Mouse (Mus musculus) erythroblast, embryonic 14.5 days (primary cell): ENCODE measurements around the gene Sema3f. TPM values are rescaled to one million over a fixed set of nuclear protein-coding genes. Genes with fewer than 3 reads are reported as not detected.

Experiments
- H3K27me3 ChIP-seq: 2 replicates; pipeline ENCODE4 v1.6.1; 2012; ENCODE audit warnings: inconsistent platforms; ENCODE audit not compliant: control insufficient read depth
- H3K36me3 ChIP-seq: 2 replicates; pipeline ENCODE4 v1.6.1; 2012; ENCODE audit warnings: mild to moderate bottlenecking, inconsistent platforms; ENCODE audit not compliant: control insufficient read depth
- H3K4me1 ChIP-seq: 2 replicates; pipeline ENCODE4 v1.6.1; 2012; ENCODE audit warnings: inconsistent platforms; ENCODE audit not compliant: control insufficient read depth
- H3K4me3 ChIP-seq: replicated peaks from 2 replicates; pipeline ENCODE3; 2012; ENCODE audit warnings: moderate library complexity, mild to moderate bottlenecking, inconsistent platforms
- H3K9me3 ChIP-seq: 2 replicates; pipeline ENCODE4 v1.6.1; 2012; ENCODE audit warnings: low read length, inconsistent platforms, mixed read lengths; ENCODE audit not compliant: control insufficient read depth
- GATA1 ChIP-seq: IDR thresholded peaks from 2 replicates; pipeline ENCODE4 v1.6.1; 2012; ENCODE audit warnings: low read length, inconsistent platforms, mixed read lengths
- TAL1 ChIP-seq: IDR thresholded peaks from 3 replicates; pipeline ENCODE4 v1.6.1; 2012; ENCODE audit warnings: low read length, inconsistent platforms, mixed read lengths
- polyA plus RNA-seq: library from polyadenylated mRNA; stranded (reverse); fragments of >175 nt; gene quantifications from 2 replicates; pipeline ENCODE4 v1.2.3, GENCODE M21; 2012

Sema3f gene
- polyA plus RNA-seq, 1 experiment, result not detected

DNA sequence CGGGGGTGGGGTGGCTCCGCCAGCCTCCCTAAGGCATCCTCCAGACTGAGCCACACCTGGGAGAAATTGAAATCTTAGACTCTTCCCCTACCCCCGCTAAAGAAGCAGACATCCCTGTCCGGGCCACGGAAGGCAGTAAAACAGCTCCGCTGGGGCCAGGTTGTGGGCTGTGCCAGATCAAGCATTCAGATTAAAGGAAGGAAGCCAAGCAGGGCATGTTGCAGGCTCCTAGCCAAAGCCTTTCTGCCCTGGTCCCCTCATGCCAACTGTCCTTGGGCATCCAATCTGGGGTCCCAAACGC, 25.9 kb upstream of the Sema3f start:
- TF ChIP-seq GATA1 (0 out of 2 replicates have a peak, but pooled peaks have one; percentile 31), TAL1 (no peak)
- H3K4me1 ChIP-seq, result peaks cover 28% of the 10 kb centered on the region
- peaks cover 28% of the 10 kb centered on the region for H3K27me3 ChIP-seq
- peaks cover 38% of the 10 kb centered on the region for H3K36me3 ChIP-seq
- no peak overlapping the region for H3K4me3 ChIP-seq
- no peaks in the 10 kb centered on the region for H3K9me3 ChIP-seq

DNA sequence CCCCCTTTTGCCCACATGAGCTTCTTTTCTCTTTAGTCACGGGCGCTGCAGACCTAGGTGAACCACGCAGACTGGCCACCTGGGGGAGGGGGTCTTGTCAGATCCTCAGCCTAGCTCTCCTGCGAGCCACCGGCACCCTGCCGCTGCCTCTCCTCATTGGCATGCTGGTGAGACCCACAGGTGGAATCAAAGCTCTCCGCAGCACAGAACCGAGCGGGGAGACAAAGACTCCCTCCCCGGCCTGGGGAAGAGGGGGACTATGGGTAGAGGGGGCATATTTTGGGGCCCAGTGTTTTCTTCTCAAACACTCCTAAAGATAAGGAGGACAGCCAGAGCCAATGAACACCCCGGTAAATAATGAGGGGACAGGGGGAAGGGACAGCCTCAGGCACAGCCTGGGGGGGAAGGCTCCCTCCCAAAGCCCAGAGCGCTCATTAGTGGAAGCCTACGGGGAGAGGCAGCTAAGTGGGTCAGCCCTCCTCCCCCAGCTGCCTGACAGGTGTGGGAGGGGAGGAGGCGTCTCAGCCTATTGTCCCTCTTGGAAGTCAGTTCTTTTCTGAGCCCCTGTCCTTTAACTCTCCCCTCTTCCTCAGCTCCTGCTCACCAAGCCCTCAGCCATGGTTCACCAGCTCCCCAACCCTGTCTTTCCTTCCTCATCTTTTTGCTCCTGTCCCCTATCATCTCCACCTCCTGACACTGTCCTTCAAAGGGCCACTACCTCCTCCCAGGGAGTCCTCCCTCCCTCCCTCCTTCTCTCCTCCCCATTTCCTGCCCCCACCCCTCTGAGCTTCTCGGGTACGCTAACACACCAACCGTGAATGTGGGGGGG, 25.3 kb upstream of the Sema3f start:
- Histone ChIP-seq H3K36me3 (peaks cover 32% of the 10 kb centered on the region), H3K4me1 (peaks cover 28% of the 10 kb centered on the region), H3K9me3 (no peaks in the 10 kb centered on the region), H3K27me3 (peaks cover 28% of the 10 kb centered on the region), H3K4me3 (no peak overlapping the region)
- TF ChIP-seq GATA1 (no peak), TAL1 (no peak)

DNA sequence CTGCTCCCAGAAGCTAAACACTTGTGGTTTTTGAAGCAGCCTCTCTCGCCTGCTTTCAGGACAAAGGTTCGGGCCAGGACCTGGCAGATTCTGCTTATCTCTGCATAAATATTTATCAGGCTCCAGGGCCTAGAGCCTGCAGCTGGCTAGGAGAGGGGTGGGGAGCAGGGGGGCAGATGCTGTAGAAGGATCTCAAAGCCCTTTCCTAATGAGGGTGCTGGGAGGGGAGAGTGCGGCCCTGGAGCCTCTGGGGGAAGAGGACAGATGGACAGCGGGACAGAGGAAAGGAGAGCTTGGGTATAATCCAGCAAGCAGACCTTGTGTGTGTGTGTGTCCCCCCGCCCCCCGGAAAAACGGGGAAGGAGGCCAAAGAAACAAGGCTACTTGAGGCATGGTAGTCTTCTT, 24.3 kb upstream of the Sema3f start:
- Histone ChIP-seq H3K4me1 (peaks cover 28% of the 10 kb centered on the region), H3K27me3 (peaks cover 28% of the 10 kb centered on the region), H3K36me3 (peaks cover 22% of the 10 kb centered on the region), H3K9me3 (no peaks in the 10 kb centered on the region), H3K4me3 (no peak overlapping the region)
- TF ChIP-seq GATA1 (no peak), TAL1 (no peak)

DNA sequence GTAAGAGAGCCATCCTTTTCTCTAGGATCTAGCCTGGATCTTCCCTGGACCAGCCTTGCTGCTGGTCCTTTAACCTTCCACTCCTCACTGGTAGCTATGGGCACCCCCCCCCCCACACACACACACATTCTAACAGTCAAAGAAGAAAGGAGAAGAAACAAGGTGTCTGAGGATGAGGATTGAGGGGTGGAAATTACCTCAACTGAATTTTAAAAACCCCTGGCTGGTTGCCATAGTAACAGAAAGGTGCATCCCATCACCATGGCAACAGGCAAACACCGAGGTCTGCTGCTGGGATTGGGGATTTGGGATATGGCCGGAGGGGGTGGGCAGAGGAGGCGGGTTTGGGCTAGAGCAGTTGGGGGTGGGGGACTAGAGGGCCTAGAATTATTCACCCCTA, 19.4 kb upstream of the Sema3f start:
- Histone ChIP-seq H3K36me3 (no peaks in the 10 kb centered on the region), H3K4me1 (peaks cover 6% of the 10 kb centered on the region), H3K27me3 (peaks cover 8% of the 10 kb centered on the region), H3K4me3 (no peak overlapping the region), H3K9me3 (no peaks in the 10 kb centered on the region)
- TF ChIP-seq TAL1, result no peak
- no peak for TF ChIP-seq GATA1

DNA sequence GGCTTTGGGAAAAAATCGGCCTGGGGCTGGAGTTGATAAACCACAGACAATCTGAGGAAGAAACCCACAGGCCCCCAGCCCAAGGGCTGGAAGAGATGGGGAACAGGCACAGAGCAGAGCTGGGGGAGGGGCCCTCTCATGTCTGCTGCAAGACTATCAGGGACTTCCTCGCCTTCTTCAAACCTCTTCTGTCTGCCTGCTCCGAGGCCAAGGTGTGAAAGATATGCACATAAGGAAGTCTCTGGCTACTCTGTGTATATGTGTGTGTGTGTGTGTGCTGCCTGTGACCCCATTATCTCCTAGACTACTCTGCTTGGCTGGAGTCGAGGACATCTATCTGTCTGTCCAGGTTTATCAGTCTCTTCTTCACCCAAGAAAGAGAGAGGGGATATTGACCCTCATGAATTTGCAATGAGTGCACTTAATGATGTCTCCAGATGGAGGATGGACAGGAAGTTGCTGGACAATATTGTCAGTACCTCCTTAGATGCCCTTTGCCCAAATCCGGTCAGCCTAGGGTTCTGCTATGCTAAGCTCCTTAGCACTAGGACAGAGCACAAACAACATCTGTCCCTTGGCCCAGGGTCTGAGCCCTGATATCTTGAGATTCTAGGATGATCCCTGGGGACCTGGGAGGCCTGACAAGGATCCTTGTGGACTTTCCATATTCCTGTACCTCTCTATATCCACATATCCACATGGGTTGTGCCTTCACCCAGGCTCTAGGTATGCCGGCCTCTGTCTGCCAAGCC, 18.8 kb upstream of the Sema3f start:
- H3K27me3 ChIP-seq, result peaks cover 2% of the 10 kb centered on the region
- TF ChIP-seq GATA1 (no peak), TAL1 (no peak)
- H3K4me1 ChIP-seq, result peaks cover 4% of the 10 kb centered on the region
- no peaks in the 10 kb centered on the region for H3K36me3 ChIP-seq
- no peak overlapping the region for H3K4me3 ChIP-seq
- no peaks in the 10 kb centered on the region for H3K9me3 ChIP-seq

DNA sequence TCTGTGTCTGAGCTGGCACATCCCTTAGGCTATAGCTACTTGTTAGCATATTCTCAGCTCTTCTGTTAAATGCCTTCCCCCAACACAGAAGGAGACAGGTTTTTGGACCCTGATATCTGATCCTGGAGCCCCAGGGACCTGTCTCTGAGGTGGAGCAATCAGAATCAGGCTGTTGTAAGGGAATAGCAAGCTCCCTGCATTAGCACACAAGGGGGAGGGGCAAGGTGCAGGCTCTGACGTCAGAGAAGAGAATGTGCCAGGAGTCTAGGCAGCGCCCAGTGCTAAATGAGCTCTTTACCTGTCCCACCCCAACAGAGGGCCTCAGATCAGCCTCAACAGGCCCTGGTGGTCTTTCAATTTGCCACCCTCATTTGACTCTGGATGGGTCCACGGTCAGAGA, 16.8 kb upstream of the Sema3f start:
- H3K4me1 ChIP-seq, result peaks cover 15% of the 10 kb centered on the region
- H3K4me3 ChIP-seq, result no peak overlapping the region
- TF ChIP-seq TAL1 (no peak), GATA1 (no peak)
- H3K36me3 ChIP-seq, result no peaks in the 10 kb centered on the region
- H3K27me3 ChIP-seq, result peaks cover 12% of the 10 kb centered on the region
- H3K9me3 ChIP-seq, result no peaks in the 10 kb centered on the region

DNA sequence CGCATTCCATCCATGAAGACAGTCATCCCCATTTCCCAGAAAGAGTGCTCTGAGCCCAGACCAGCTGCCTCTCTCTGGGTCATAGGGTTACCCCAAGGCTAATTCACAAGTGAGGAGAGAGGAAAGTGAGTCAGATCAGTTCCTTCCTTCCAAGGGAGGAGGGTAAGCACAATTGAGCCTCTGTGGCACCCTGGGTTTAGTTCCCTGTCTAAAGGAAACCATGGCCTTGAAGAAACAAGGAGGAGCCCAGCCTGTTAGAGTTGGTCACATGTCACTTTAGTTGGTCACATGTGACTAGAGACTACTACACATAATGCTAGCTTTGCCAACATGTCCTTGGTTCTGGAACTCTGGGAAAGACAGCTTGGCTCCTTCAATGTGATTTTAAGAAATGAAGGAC, 14.5 kb upstream of the Sema3f start:
- peaks cover 16% of the 10 kb centered on the region for H3K27me3 ChIP-seq
- TF ChIP-seq GATA1 (no peak), TAL1 (no peak)

DNA sequence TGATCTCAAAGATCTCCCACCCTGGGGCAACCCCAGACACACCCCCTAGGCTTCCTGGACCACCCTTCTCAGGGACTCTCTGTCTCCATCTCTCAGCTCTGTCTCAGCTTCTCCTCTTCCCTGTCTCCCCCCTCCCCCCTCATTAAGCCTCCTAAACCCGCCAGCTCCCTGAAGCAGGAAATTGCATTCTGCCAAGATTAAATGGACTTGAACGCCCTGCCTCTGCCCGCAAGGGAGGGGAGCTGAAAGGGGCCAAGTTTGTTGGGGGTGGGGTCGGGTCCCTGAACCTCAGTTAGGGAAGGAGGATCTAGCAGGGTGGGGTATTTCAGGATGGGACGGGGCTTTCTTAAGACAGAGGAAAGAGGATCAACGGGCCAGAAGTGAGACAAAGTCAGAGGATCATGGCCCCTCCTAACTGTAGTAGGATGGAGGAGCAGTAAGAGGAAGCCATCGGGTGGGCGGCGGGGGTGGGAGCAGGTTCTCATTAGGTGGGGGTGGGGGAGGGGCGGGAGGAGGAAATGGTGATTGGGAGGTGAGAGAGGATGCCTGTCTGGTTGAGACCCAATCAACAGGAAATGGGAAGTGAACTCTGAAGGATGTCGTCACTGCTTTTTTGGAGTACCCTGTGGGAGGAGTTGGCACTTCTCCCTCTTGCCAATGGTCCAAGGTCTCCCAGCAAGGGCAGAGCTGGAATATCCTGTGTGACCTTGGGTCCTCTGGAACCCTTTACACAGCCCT, 13.7 kb upstream of the Sema3f start:
- Histone ChIP-seq H3K4me1 (peaks cover 15% of the 10 kb centered on the region), H3K4me3 (no peak overlapping the region), H3K36me3 (no peaks in the 10 kb centered on the region), H3K27me3 (peaks cover 19% of the 10 kb centered on the region), H3K9me3 (no peaks in the 10 kb centered on the region)
- TF ChIP-seq TAL1 (no peak), GATA1 (no peak)

More for the DNA sequence above, 14.5 kb upstream of the Sema3f start:
- Histone ChIP-seq H3K4me1 (peaks cover 15% of the 10 kb centered on the region), H3K9me3 (no peaks in the 10 kb centered on the region), H3K4me3 (no peak overlapping the region), H3K36me3 (no peaks in the 10 kb centered on the region)

DNA sequence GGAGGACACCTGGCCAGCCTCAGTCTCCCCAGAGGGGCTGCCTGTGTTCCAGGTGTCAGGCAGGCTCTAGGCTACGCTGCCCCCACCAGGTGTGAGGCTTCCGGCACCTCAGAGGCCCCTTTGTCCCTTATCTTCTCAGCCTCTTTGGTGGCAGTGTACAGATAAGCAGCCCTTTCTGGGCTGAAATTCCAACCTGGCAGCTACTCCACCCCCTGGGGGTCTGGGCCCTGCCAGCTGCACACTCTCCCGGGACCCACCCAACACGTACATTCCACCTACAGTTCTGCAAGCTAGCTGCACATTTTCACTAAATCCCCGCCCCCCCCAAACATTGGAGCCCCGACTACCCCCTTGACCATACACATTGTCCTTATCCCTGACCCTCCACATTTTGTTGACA, 13.0 kb upstream of the Sema3f start:
- no peaks in the 10 kb centered on the region for H3K36me3 ChIP-seq
- peaks cover 22% of the 10 kb centered on the region for H3K27me3 ChIP-seq
- H3K9me3 ChIP-seq, result no peaks in the 10 kb centered on the region
- no peak overlapping the region for H3K4me3 ChIP-seq
- peaks cover 15% of the 10 kb centered on the region for H3K4me1 ChIP-seq
- TF ChIP-seq GATA1 (no peak), TAL1 (no peak)
